Comparison of ENCODE assay signal across 23 mouse cellular contexts in the genomic region with DNA sequence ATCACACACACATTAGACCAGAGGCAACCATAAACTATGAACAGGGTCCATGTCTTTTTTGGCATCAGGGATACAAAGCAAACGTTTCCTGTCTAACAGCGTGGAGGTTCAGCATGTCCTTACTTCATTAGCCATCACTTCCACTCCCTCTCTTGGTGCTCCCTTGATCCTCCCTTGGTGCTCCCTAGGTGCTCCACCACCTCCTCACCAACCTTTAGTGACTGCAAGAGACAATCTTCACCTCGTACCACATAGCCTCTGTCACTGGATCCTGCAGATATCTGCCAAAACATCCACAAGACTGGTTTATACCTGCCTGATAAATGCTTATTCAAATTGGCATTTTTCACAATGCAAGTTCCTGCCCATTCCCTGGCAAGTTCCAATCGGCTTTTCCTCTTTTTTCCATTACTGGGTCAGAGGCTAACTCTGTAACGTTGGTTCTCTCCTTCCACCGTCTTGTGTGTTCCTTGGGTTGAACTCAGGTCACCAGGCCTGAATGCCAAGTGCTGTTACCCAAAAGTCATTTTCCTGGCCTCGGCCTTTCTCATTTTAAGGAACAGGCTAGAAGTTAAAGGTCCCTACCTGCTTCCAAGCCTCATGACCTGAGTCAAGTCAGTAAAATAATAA. TPM values are rescaled to one million over a fixed set of nuclear protein-coding genes. Genes with fewer than 3 reads are reported as not detected.
DNase-seq lines count a peak whose midpoint lies in the region; ATAC-seq lines count a peak whose summit lies in the region.
"Had no signal": no experiment of that assay in that cellular context is flagged by ENCODE, and none has a peak within 500 bp of the region (broad histone marks: within the 10 kb centered on the region; RNA-seq: fewer than 3 reads in every experiment).

No protein-coding gene starts in this region.

- H3K27me3 ChIP-seq in heart, embryonic 10.5 days (ENCODE audit: insufficient read depth, poor library complexity, severe bottlenecking), result no peaks in the 10 kb centered on the region
- no peaks in the 10 kb centered on the region for H3K27me3 ChIP-seq in megakaryocyte, embryonic 14.5 days (replicated peaks)
- no peaks in the 10 kb centered on the region for H3K27me3 ChIP-seq in kidney, embryonic 15.5 days
- H3K27me3 ChIP-seq: forebrain, embryonic 13.5 days; hindbrain, embryonic 12.5 days had no signal

- H3K36me3 ChIP-seq in heart, embryonic 10.5 days, result 0 out of 2 replicates have a peak, but pooled peaks cover 3% of the 10 kb centered on the region
- H3K36me3 ChIP-seq in megakaryocyte, embryonic 14.5 days (replicated peaks; ENCODE audit: low read length), result peaks cover 76% of the 10 kb centered on the region
- H3K36me3 ChIP-seq in macrophage (ENCODE audit: inconsistent target), result no peaks in the 10 kb centered on the region
- H3K36me3 ChIP-seq in kidney, embryonic 15.5 days, result no peaks in the 10 kb centered on the region
- H3K36me3 ChIP-seq: G1E; hindbrain, embryonic 12.5 days had no signal

- no peak overlapping the region for H3K4me2 ChIP-seq in kidney, embryonic 15.5 days
- H3K4me2 ChIP-seq: forebrain, embryonic 13.5 days; hindbrain, embryonic 12.5 days had no signal

- no peak overlapping the region for H3K4me3 ChIP-seq in heart, embryonic 10.5 days
- H3K4me3 ChIP-seq in megakaryocyte, embryonic 14.5 days (replicated peaks), result peak overlapping the region; percentile 35
- no peak overlapping the region for H3K4me3 ChIP-seq in macrophage (ENCODE audit: inconsistent target)
- H3K4me3 ChIP-seq in kidney, embryonic 15.5 days (replicated peaks), result no peak overlapping the region
- H3K4me3 ChIP-seq: forebrain, embryonic 13.5 days; hindbrain, embryonic 12.5 days had no signal

- no peaks in the 10 kb centered on the region for H3K9me3 ChIP-seq in heart, embryonic 10.5 days
- H3K9me3 ChIP-seq in megakaryocyte, embryonic 14.5 days, result no peaks in the 10 kb centered on the region
- H3K9me3 ChIP-seq in kidney, embryonic 15.5 days (replicated peaks), result no peaks in the 10 kb centered on the region
- H3K9me3 ChIP-seq: forebrain, embryonic 13.5 days; G1E; hindbrain, embryonic 12.5 days had no signal

- peak; percentile 40 for DNase-seq in adrenal gland, postnatal 10 days
- no peak for DNase-seq in adrenal gland, adult 2 months
- DNase-seq in heart, adult 11 months, result peak; percentile 91
- no peak for DNase-seq in heart, embryonic 10.5 days (ENCODE audit: low spot score)
- DNase-seq: B cell, adult 2 months; cerebellum, adult 18-20 months; cerebellum, adult 9-11 months; cerebellum, postnatal 36 days; forebrain, postnatal 0 days; gastrocnemius, postnatal 36 days; heart, postnatal 36 days; kidney, adult 8-10 months had no signal

- peaks cover 81% of the 10 kb centered on the region for H3K79me2 ChIP-seq in macrophage (ENCODE audit: inconsistent target)

- no peak for ATAC-seq in megakaryocyte, adult 5-6 weeks (ENCODE audit: poor library complexity, severe bottlenecking)
- ATAC-seq in kidney, embryonic 15.5 days (replicated peaks; ENCODE audit: low FRiP score), result no peak
- ATAC-seq: CD4-positive, CD25-positive, alpha-beta regulatory T cell, adult 4 months; forebrain, embryonic 13.5 days; forebrain, postnatal 0 days; hindbrain, embryonic 16.5 days; inflammation-experienced regulatory T-cells, adult 6 months; intestine, postnatal 0 days had no signal

- H3K9ac ChIP-seq in kidney, embryonic 15.5 days, result no peak overlapping the region
- H3K9ac ChIP-seq: forebrain, embryonic 13.5 days; forebrain, postnatal 0 days; hindbrain, embryonic 12.5 days had no signal

- WGBS in heart, embryonic 10.5 days, result 75% methylated on average over 7 of the region's 7 CpGs
- WGBS in macrophage (ENCODE audit: missing documents), result 88% methylated on average over 7 of the region's 7 CpGs
- whole genome bisulfite sequencing in kidney, embryonic 15.5 days, result 76% methylated on average over 7 of the region's 7 CpGs

- peaks cover 32% of the 10 kb centered on the region for H3K4me1 ChIP-seq in heart, embryonic 10.5 days
- peaks cover 99% of the 10 kb centered on the region for H3K4me1 ChIP-seq in megakaryocyte, embryonic 14.5 days
- peaks cover 31% of the 10 kb centered on the region for H3K4me1 ChIP-seq in kidney, embryonic 15.5 days
- H3K4me1 ChIP-seq: forebrain, embryonic 13.5 days had no signal

- H3K27ac ChIP-seq in heart, embryonic 10.5 days, result no peak overlapping the region
- H3K27ac ChIP-seq in macrophage, result peak overlapping the region; percentile 89; the same call in 1 of the 2 replicates
- H3K27ac ChIP-seq in kidney, embryonic 15.5 days, result no peak overlapping the region
- H3K27ac ChIP-seq: forebrain, embryonic 13.5 days; hindbrain, embryonic 12.5 days had no signal

RNA-seq across cellular contexts. Expression of gene Wipf1, which starts 18.7 kb away (rescaled TPM):
- 10 to 100 TPM; 21.1 to 21.3 TPM for total RNA-seq in adrenal gland, postnatal 10 days (2021)
- 10 to 100 TPM; 13.4 to 19.7 TPM for total RNA-seq in adrenal gland, adult 2 months (2021)
- polyA plus RNA-seq in adrenal gland, adult 2 months (2012; rRNA removed), result 16.8 and 17.4 TPM in 2 replicates
- 6.8 and 7.8 TPM in 2 replicates for polyA plus RNA-seq in heart, embryonic 10.5 days (2016; fragmentation: Nextera tagmentation; extraction: Ambion mirVana)
- 310 and 704 TPM in 2 replicates for polyA plus RNA-seq in megakaryocyte, embryonic 14.5 days (2012; ENCODE audit: insufficient read depth, low replicate concordance)
- 123 and 139 TPM in 2 replicates for total RNA-seq in megakaryocyte, adult 5-6 weeks (2015)
- total RNA-seq in megakaryocyte, adult 5-6 weeks (2017), result 37.4 and 55.2 TPM in 2 replicates
- 10 to 100 TPM in 23 of 26 experiments, 1 to 10 TPM in 3; 8.0 to 83.3 (median 47.4) TPM for total RNA-seq in macrophage (2018; cell fraction: chromatin; rRNA removed)
- total RNA-seq in macrophage (2018; cell fraction: cytosol; rRNA removed), result 100 to 1,000 TPM in 24 of 26 experiments, 10 to 100 TPM in 2; 77.5 to 181 (median 157) TPM
- total RNA-seq in macrophage (2018; cell fraction: nucleus; rRNA removed), result 100 to 1,000 TPM in 9 of 26 experiments, 10 to 100 TPM in 17; 21.7 to 134 (median 75.1) TPM
- 121 to 170 TPM (median 129 TPM) in 3 replicates for polyA plus RNA-seq in macrophage (2018)
- 8.7 and 9.7 TPM in 2 replicates for polyA plus RNA-seq in kidney, embryonic 15.5 days (2015; fragmentation: Nextera tagmentation; extraction: Ambion mirVana)

Comparison
In these comparisons a context has a peak if more than half of its experiments do, and no peak if none do; other contexts are left out.
1. DNase-seq: peak in adrenal gland, postnatal 10 days (single experiment) and heart, adult 11 months (single experiment); none in adrenal gland, adult 2 months (single experiment) and heart, embryonic 10.5 days (single experiment).